Mouse (Mus musculus) kidney, adult 2 months (tissue): ENCODE results near the gene BC049352. TPM values are rescaled to one million over a fixed set of nuclear protein-coding genes. Genes with fewer than 3 reads are reported as not detected.

Experiments
- DNase-seq: peaks from one replicate; pipeline ENCODE4 v3.0.0; 2021
- H3K27ac ChIP-seq: fragments of 200-500 bp; 2 replicates; pipeline ENCODE4 v1.5.1; 2012; ENCODE audit warnings: low read depth, low read length, control low read depth, inconsistent platforms; ENCODE audit not compliant: insufficient read depth
- H3K27me3 ChIP-seq: fragments of 200-500 bp; replicated peaks from 2 replicates; pipeline ENCODE4 v1.6.1; 2012; ENCODE audit warnings: mild to moderate bottlenecking, moderate library complexity, low read length, inconsistent platforms; ENCODE audit not compliant: control insufficient read depth, insufficient read depth
- H3K36me3 ChIP-seq: fragments of 200-500 bp; 2 replicates; pipeline ENCODE4 v1.6.1; 2012; ENCODE audit warnings: mild to moderate bottlenecking, moderate library complexity, low read length, inconsistent platforms; ENCODE audit not compliant: control insufficient read depth, insufficient read depth
- H3K4me1 ChIP-seq: fragments of 200-500 bp; 2 replicates; pipeline ENCODE4 v1.6.1; 2011; ENCODE audit warnings: low read length; ENCODE audit not compliant: control insufficient read depth, insufficient read depth
- H3K4me3 ChIP-seq: fragments of 200-500 bp; 2 replicates; pipeline ENCODE4 v1.5.1; 2011; ENCODE audit warnings: mild to moderate bottlenecking, low read depth, low read length, control low read depth; ENCODE audit not compliant: insufficient read depth
- CTCF ChIP-seq: fragments of 200-500 bp; conservative IDR thresholded peaks from 2 replicates; pipeline ENCODE4 v1.5.1; 2011; ENCODE audit warnings: low read depth, mild to moderate bottlenecking, control low read depth, low read length, moderate library complexity, mixed read lengths; ENCODE audit not compliant: insufficient read depth, insufficient read length
- POLR2A ChIP-seq: fragments of 200-500 bp; IDR thresholded peaks from one replicate; pipeline ENCODE4 v1.6.1; 2011; ENCODE audit warnings: low read depth, low read length, control low read depth
- WGBS: fragments of 180-500 bp; shearing (Covaris S2); methylation state at CpG from one replicate; pipeline ENCODE4 v1.1.7; 2018; 5-methylcytosine and 5-hydroxymethylcytosine counted together
- polyA plus RNA-seq: library from polyadenylated mRNA; depleted of rRNA; stranded (reverse); fragments of >200 nt; gene quantifications from 2 replicates; pipeline ENCODE4 v1.2.3, GENCODE M21; 2012

Gene BC049352
- polyA plus RNA-seq, 1 experiment, result 2.9 TPM

GRCm38 (mm10) chr9:45189661-45190174 lies 7.9 kb downstream of the BC049352 start:
- H3K36me3 ChIP-seq, result no peaks in the 10 kb centered on the region
- no peak overlapping the region for H3K27ac ChIP-seq
- TF ChIP-seq POLR2A (no peak), CTCF (no peak)
- DNase-seq, result no peak
- no peaks in the 10 kb centered on the region for H3K4me1 ChIP-seq
- WGBS, result 85% methylated on average over 4 of the region's 4 CpGs
- H3K27me3 ChIP-seq, result no peaks in the 10 kb centered on the region
- no peak overlapping the region for H3K4me3 ChIP-seq

DNA sequence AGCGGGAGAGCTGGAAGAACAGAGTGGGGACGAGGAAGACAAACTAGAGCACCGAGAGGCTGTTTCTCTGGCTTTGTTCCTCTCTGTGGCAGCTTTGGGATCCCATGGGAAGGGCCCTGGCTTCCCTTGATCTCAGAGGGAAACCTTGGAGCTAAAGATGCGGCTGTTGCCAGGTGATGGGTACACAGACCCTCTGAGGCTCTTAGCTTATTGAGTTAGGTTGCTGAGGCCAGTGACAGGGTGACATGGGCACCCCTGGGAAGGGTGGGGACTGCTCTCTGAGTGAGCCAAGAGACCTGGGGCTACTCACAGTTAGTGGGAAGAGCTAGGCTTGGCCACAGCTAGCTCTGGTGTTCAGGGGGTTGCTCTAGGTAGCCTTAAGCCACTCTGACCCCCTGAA lies 13.7 kb downstream of the BC049352 start:
- WGBS, result 85% methylated on average over 4 of the region's 4 CpGs

DNA sequence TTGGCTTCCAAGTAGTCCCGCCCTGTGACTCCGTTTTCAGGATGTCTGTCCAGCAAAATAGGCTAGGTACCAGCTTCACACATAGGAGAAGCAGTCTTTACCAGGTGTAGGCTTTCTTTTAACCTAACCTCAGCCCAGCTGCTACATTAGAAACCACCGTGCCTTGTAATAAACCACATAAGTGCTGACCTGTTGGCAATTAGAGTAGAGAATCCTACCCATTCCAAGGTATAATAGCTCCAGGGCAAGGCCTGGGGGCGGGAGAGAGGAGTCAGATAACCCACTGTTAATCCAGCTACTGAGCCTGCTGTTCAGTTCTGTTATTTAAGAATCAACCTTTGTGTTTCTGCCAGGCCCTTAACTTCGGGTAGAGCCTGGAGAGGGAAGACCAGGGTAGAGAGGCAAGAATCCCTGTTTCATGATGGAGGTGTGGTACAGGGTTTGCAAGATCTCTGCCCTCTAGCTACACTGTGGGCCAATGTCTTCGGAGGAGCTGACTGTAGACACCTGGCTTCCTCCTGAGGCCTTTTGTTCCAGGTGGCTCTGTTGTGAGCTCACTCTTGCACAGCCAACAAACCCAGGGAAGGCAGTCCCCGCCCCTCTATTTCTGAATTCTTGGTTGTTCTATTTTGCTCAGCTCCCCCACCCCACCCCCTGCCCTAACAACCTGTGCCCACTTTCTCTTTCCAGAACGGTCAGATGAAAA lies 14.5 kb downstream of the BC049352 start:
- no peak for TF ChIP-seq CTCF
- no peak for TF ChIP-seq POLR2A
- Histone ChIP-seq H3K4me1 (0 out of 2 replicates have a peak, but pooled peaks cover 2% of the 10 kb centered on the region), H3K4me3 (no peak overlapping the region), H3K36me3 (no peaks in the 10 kb centered on the region), H3K27me3 (no peaks in the 10 kb centered on the region), H3K27ac (no peak overlapping the region)
- 76% methylated on average over 8 of the region's 8 CpGs for WGBS
- no peak for DNase-seq

More for the DNA sequence above, 13.7 kb downstream of the BC049352 start:
- H3K27me3 ChIP-seq, result no peaks in the 10 kb centered on the region
- H3K4me1 ChIP-seq, result no peaks in the 10 kb centered on the region
- TF ChIP-seq CTCF, result no peak
- no peak for TF ChIP-seq POLR2A
- H3K36me3 ChIP-seq, result no peaks in the 10 kb centered on the region
- DNase-seq, result no peak
- no peak overlapping the region for H3K4me3 ChIP-seq
- H3K27ac ChIP-seq, result no peak overlapping the region

DNA sequence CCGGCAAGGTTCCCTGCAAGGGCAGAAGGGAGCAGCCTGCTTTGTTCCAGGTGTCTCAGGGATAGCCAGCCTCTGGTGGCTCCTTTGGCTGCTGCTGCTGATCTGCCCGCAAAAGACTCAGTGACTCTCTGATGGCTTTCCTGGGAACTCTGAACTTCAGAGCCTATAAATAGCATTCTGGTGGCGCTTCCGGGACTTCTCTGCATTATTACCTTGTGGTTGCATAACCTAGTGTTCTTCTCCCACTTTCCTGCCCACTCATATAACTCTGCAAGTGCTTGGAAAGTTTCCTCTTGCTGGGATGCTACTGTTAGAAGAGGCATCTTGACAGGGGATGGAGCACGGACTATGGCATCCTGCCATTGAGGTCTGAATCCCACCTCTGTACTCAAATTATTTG lies 15.7 kb downstream of the BC049352 start:
- WGBS, result 75% methylated on average over 5 of the region's 5 CpGs
- TF ChIP-seq POLR2A, result no peak
- TF ChIP-seq CTCF, result no peak
- no peak for DNase-seq
- Histone ChIP-seq H3K4me1 (0 out of 2 replicates have a peak, but pooled peaks cover 4% of the 10 kb centered on the region), H3K27me3 (no peaks in the 10 kb centered on the region), H3K4me3 (no peak overlapping the region), H3K27ac (no peak overlapping the region), H3K36me3 (no peaks in the 10 kb centered on the region)

GRCm38 (mm10) chr9:45201319-45201947 lies 19.6 kb downstream of the BC049352 start:
- peaks cover 22% of the 10 kb centered on the region for H3K4me1 ChIP-seq
- no peaks in the 10 kb centered on the region for H3K36me3 ChIP-seq
- no peak for TF ChIP-seq CTCF
- no peak for TF ChIP-seq POLR2A
- peak; percentile 48 for DNase-seq
- H3K27me3 ChIP-seq, result no peaks in the 10 kb centered on the region
- H3K4me3 ChIP-seq, result no peak overlapping the region
- 79% methylated on average over 5 of the region's 5 CpGs for WGBS
- peak overlapping the region; percentile 92 for H3K27ac ChIP-seq

- H3K27me3 ChIP-seq, result no peaks in the 10 kb centered on the region
- TF ChIP-seq CTCF, result no peak
- no peak for TF ChIP-seq POLR2A
- no peak overlapping the region for H3K4me3 ChIP-seq
- H3K4me1 ChIP-seq, result peaks cover 22% of the 10 kb centered on the region
- 46% methylated on average over 9 of the region's 9 CpGs for WGBS
- DNase-seq, result peak; percentile 85
- no peaks in the 10 kb centered on the region for H3K36me3 ChIP-seq
- H3K27ac ChIP-seq, result peak overlapping the region; percentile 92
These were observed 20.4 kb downstream of the BC049352 start for GRCm38 (mm10) chr9:45202021-45202798.
